Mouse (Mus musculus) cerebellum, adult 2 months (tissue): ENCODE data around the gene Hdc. TPM values are rescaled to one million over a fixed set of nuclear protein-coding genes. Genes with fewer than 3 reads are reported as not detected.

Experiments used
- DNase-seq, 2 experiments: peaks; one replicate each; pipeline ENCODE4 v3.0.0; 2021
- H3K27ac ChIP-seq: fragments of 200-500 bp; 2 replicates; pipeline ENCODE4 v1.5.1; 2012; ENCODE audit warnings: low read length, control low read depth, inconsistent platforms; ENCODE audit not compliant: insufficient read depth
- H3K27me3 ChIP-seq: fragments of 200-500 bp; 2 replicates; pipeline ENCODE4 v1.6.1; 2012; ENCODE audit warnings: inconsistent platforms, mild to moderate bottlenecking, low read length, moderate library complexity; ENCODE audit not compliant: control insufficient read depth, insufficient read depth
- H3K4me1 ChIP-seq: fragments of 200-500 bp; 2 replicates; pipeline ENCODE4 v1.6.1; 2011; ENCODE audit warnings: low read length; ENCODE audit not compliant: control insufficient read depth, insufficient read depth
- H3K4me3 ChIP-seq: fragments of 200-500 bp; replicated peaks from 2 replicates; pipeline ENCODE3; 2011; ENCODE audit warnings: mild to moderate bottlenecking, low read depth, low read length, control low read depth; ENCODE audit not compliant: insufficient read depth
- CTCF ChIP-seq: fragments of 200-500 bp; IDR thresholded peaks from 2 replicates; pipeline ENCODE4 v1.5.1; 2011; ENCODE audit warnings: low read depth, mild to moderate bottlenecking, control low read depth, low read length, moderate library complexity, borderline replicate concordance; ENCODE audit not compliant: insufficient read depth
- POLR2A ChIP-seq: fragments of 200-500 bp; IDR thresholded peaks from 2 replicates; pipeline ENCODE4 v1.6.1; 2011; ENCODE audit warnings: low read length, control low read depth, borderline replicate concordance; ENCODE audit not compliant: insufficient read depth
- WGBS: fragments of 180-500 bp; shearing (Covaris S2); methylation state at CpG from one replicate; pipeline ENCODE4 v1.1.7; 2018; 5-methylcytosine and 5-hydroxymethylcytosine counted together
- polyA plus RNA-seq: library from polyadenylated mRNA; depleted of rRNA; stranded (reverse); fragments of >200 nt; gene quantifications from 2 replicates; pipeline ENCODE4 v1.2.3, GENCODE M21; 2012

Gene Hdc
- polyA plus RNA-seq, 1 experiment, result 6.6 TPM

- Histone ChIP-seq H3K27ac (no peak overlapping the region), H3K4me3 (no peak overlapping the region), H3K4me1 (no peaks in the 10 kb centered on the region), H3K27me3 (no peaks in the 10 kb centered on the region)
- WGBS, result 33% methylated on average over 6 of the region's 6 CpGs
- DNase-seq, result no peak
- TF ChIP-seq CTCF (no peak), POLR2A (no peak)
Measured at GRCm38 (mm10) chr2:126583960-126584359, 35.1 kb downstream of the Hdc start.

- Histone ChIP-seq H3K27me3 (no peaks in the 10 kb centered on the region), H3K27ac (no peak overlapping the region), H3K4me3 (no peak overlapping the region), H3K4me1 (no peaks in the 10 kb centered on the region)
- WGBS, result 92% methylated on average over 1 of the region's 1 CpGs
- DNase-seq, result no peak
- TF ChIP-seq POLR2A (no peak), CTCF (no peak)
Measured at GRCm38 (mm10) chr2:126579282-126579681, 39.8 kb downstream of the Hdc start.

GRCm38 (mm10) chr2:126577362-126577761 lies 41.7 kb downstream of the Hdc start:
- Histone ChIP-seq H3K4me1 (no peaks in the 10 kb centered on the region), H3K27me3 (no peaks in the 10 kb centered on the region), H3K4me3 (no peak overlapping the region), H3K27ac (no peak overlapping the region)
- TF ChIP-seq CTCF (no peak), POLR2A (no peak)
- DNase-seq, result no peak
- WGBS, result 91% methylated on average over 5 of the region's 5 CpGs

- TF ChIP-seq POLR2A (no peak), CTCF (no peak)
- no peak overlapping the region for H3K4me3 ChIP-seq
- no peak for DNase-seq
- H3K27ac ChIP-seq, result no peak overlapping the region
- 79% methylated on average over 11 of the region's 11 CpGs for WGBS
- H3K27me3 ChIP-seq, result no peaks in the 10 kb centered on the region
- H3K4me1 ChIP-seq, result no peaks in the 10 kb centered on the region
Measured at GRCm38 (mm10) chr2:126575391-126576176, 43.5 kb downstream of the Hdc start.

- no peak for DNase-seq
- WGBS, result 87% methylated on average over 4 of the region's 4 CpGs
- TF ChIP-seq POLR2A (no peak), CTCF (no peak)
- H3K4me1 ChIP-seq, result no peaks in the 10 kb centered on the region
- no peak overlapping the region for H3K27ac ChIP-seq
- no peaks in the 10 kb centered on the region for H3K27me3 ChIP-seq
- H3K4me3 ChIP-seq, result no peak overlapping the region
Measured at GRCm38 (mm10) chr2:126572747-126573146, 46.4 kb downstream of the Hdc start.

- H3K4me1 ChIP-seq, result no peaks in the 10 kb centered on the region
- 74% methylated on average over 1 of the region's 1 CpGs for WGBS
- TF ChIP-seq CTCF (no peak), POLR2A (no peak)
Measured at GRCm38 (mm10) chr2:126572163-126572562, 46.9 kb downstream of the Hdc start.

GRCm38 (mm10) chr2:126563411-126564105 lies 55.5 kb downstream of the Hdc start:
- DNase-seq, result no peak
- H3K27ac ChIP-seq, result no peak overlapping the region
- 33% methylated on average over 17 of the region's 17 CpGs for WGBS
- H3K4me3 ChIP-seq, result no peak overlapping the region
- no peaks in the 10 kb centered on the region for H3K27me3 ChIP-seq
- H3K4me1 ChIP-seq, result no peaks in the 10 kb centered on the region
- TF ChIP-seq POLR2A, result no peak
- TF ChIP-seq CTCF, result no peak

More at GRCm38 (mm10) chr2:126572163-126572562, 46.9 kb downstream of the Hdc start:
- Histone ChIP-seq H3K27me3 (no peaks in the 10 kb centered on the region), H3K4me3 (no peak overlapping the region), H3K27ac (no peak overlapping the region)
- DNase-seq, result no peak

GRCm38 (mm10) chr2:126560094-126560493 lies 59.0 kb downstream of the Hdc start:
- TF ChIP-seq CTCF, result no peak
- no peak overlapping the region for H3K4me3 ChIP-seq
- 98% methylated on average over 1 of the region's 1 CpGs for WGBS
- H3K4me1 ChIP-seq, result no peaks in the 10 kb centered on the region
- DNase-seq, result no peak
- no peak overlapping the region for H3K27ac ChIP-seq
- H3K27me3 ChIP-seq, result no peaks in the 10 kb centered on the region
